Mouse (Mus musculus): Measurements from ENCODE around the gene Sympk. TPM values are rescaled to one million over a fixed set of nuclear protein-coding genes. Genes with fewer than 3 reads are reported as not detected.

The Sympk gene
- 80.5 and 90.6 TPM in 2 replicates for polyA plus RNA-seq (2012; rRNA removed)

GRCm38 (mm10) chr7:19024096-19024506 is at the start of gene Sympk:
Sympk (plus strand) TSS chr7:19024377.

GRCm38 (mm10) chr7:18987100-18987499 is 37.1 kb upstream of the Sympk start, which contains the start of gene Nanos2:
Nanos2 (plus strand) TSS chr7:18987400.

GRCm38 (mm10) chr7:18990601-18991295 is 33.4 kb upstream of the Sympk start, which contains the start of gene Mypop:
Mypop (plus strand) TSS chr7:18991245.

GRCm38 (mm10) chr7:19003902-19004630 is 20.1 kb upstream of the Sympk start, which contains the start of gene Irf2bp1:
Irf2bp1 (plus strand) TSS chr7:19004044.

GRCm38 (mm10) chr7:19023357-19023814 is 791 bp upstream of the Sympk start, which contains the start of gene Foxa3:
Foxa3 (minus strand) TSS chr7:19023538.

GRCm38 (mm10) chr7:19054047-19054776 is 30.0 kb downstream of the Sympk start, which contains the start of gene Rsph6a:
Rsph6a (plus strand) TSS chr7:19054690.

GRCm38 (mm10) chr7:19075723-19076585 is 51.8 kb downstream of the Sympk start, which contains the start of gene Dmwd:
Dmwd (plus strand) TSS chr7:19076227.

GRCm38 (mm10) chr7:19083701-19084100 is 59.5 kb downstream of the Sympk start, which contains the start of gene Dmpk:
Dmpk (plus strand) TSS chr7:19083849.

GRCm38 (mm10) chr7:19094471-19094825 is 70.3 kb downstream of the Sympk start, which contains the start of gene Six5:
Six5 (plus strand) TSS chr7:19094594.

Other genes starting within 250 kb of the Sympk start
- not detected in 2 replicates for gene Psg19, start 225.9 kb upstream of the Sympk start, polyA plus RNA-seq (2012; rRNA removed)
- 0.26 and 0.38 TPM in 2 replicates for gene Psg17, start 202.8 kb upstream of the Sympk start, polyA plus RNA-seq (2012; rRNA removed)
- 5.5 and 6.5 TPM in 2 replicates for gene Mill2, start 184.4 kb upstream of the Sympk start, polyA plus RNA-seq (2012; rRNA removed)
- gene Pglyrp1, start 153.0 kb upstream of the Sympk start, polyA plus RNA-seq (2012; rRNA removed), result 1,287 and 1,800 TPM in 2 replicates
- 24.9 and 30.9 TPM in 2 replicates for gene Ccdc61, start 114.0 kb upstream of the Sympk start, polyA plus RNA-seq (2012; rRNA removed)
- gene Nova2, start 98.5 kb upstream of the Sympk start, polyA plus RNA-seq (2012; rRNA removed), result 0.56 and 0.80 TPM in 2 replicates
- gene Nanos2, start 37.0 kb upstream of the Sympk start, polyA plus RNA-seq (2012; rRNA removed), result not detected in 2 replicates
- 9.8 and 12.8 TPM in 2 replicates for gene Mypop, start 33.1 kb upstream of the Sympk start, polyA plus RNA-seq (2012; rRNA removed)
- gene Irf2bp1, start 20.3 kb upstream of the Sympk start, polyA plus RNA-seq (2012; rRNA removed), result 48.1 and 49.0 TPM in 2 replicates
- gene Foxa3, start 839 bp upstream of the Sympk start, polyA plus RNA-seq (2012; rRNA removed), result 70.8 and 76.2 TPM in 2 replicates
- not detected in 2 replicates for gene Rsph6a, start 30.3 kb downstream of the Sympk start, polyA plus RNA-seq (2012; rRNA removed)
- 32.3 and 33.8 TPM in 2 replicates for gene Dmwd, start 51.9 kb downstream of the Sympk start, polyA plus RNA-seq (2012; rRNA removed)
- 613 and 864 TPM in 2 replicates for gene Dmpk, start 59.5 kb downstream of the Sympk start, polyA plus RNA-seq (2012; rRNA removed)
- gene Six5, start 70.2 kb downstream of the Sympk start, polyA plus RNA-seq (2012; rRNA removed), result 45.2 and 56.4 TPM in 2 replicates
- gene Gm4969, start 94.0 kb downstream of the Sympk start, polyA plus RNA-seq (2012; rRNA removed), result not detected in 2 replicates
- 14.7 and 14.9 TPM in 2 replicates for gene Fbxo46, start 95.5 kb downstream of the Sympk start, polyA plus RNA-seq (2012; rRNA removed)
- 15.1 and 16.3 TPM in 2 replicates for gene Qpctl, start 124.9 kb downstream of the Sympk start, polyA plus RNA-seq (2012; rRNA removed)
- 19.3 and 24.0 TPM in 2 replicates for gene Snrpd2, start 125.3 kb downstream of the Sympk start, polyA plus RNA-seq (2012; rRNA removed)
- gene Gipr, start 141.8 kb downstream of the Sympk start, polyA plus RNA-seq (2012; rRNA removed), result 0.95 and 1.6 TPM in 2 replicates
- 45.4 and 47.5 TPM in 2 replicates for gene Eml2, start 152.0 kb downstream of the Sympk start, polyA plus RNA-seq (2012; rRNA removed)
- gene Gpr4, start 188.2 kb downstream of the Sympk start, polyA plus RNA-seq (2012; rRNA removed), result 4.0 and 4.6 TPM in 2 replicates
- 40.5 and 52.5 TPM in 2 replicates for gene Opa3, start 204.0 kb downstream of the Sympk start, polyA plus RNA-seq (2012; rRNA removed)
- gene Vasp, start 247.4 kb downstream of the Sympk start, polyA plus RNA-seq (2012; rRNA removed), result 569 and 685 TPM in 2 replicates

Data from colon, adult 2 months (tissue).